Mouse (Mus musculus): Measurements from ENCODE around the gene Adad2.

GRCm38 (mm10) chr8:119585901-119586300 is 26.6 kb upstream of the Adad2 start:
- TF ChIP-seq POLR2A (IDR thresholded peaks at IDR 0.05; ENCODE audit: control insufficient read depth, low read depth, low read length), result no peak
- TF ChIP-seq CTCF (IDR thresholded peaks at IDR 0.05; ENCODE audit: control insufficient read depth, insufficient read depth, insufficient replicate concordance, low read depth, low read length), result no peak
